Mouse (Mus musculus): ENCODE results near the gene Farp1.
A peak's percentile ranks its signal among the peaks of the same experiment; 100 is the strongest.

- TF ChIP-seq CTCF (IDR thresholded peaks at IDR 0.05; ENCODE audit: borderline replicate concordance, extremely low read depth, insufficient read depth, insufficient read length) (no peak), POLR2A (IDR thresholded peaks at IDR 0.05; ENCODE audit: borderline replicate concordance, extremely low read depth, insufficient read depth, insufficient read length, poor library complexity, severe bottlenecking) (peak; percentile 17; the same call in 1 of the 2 replicates)
Observed at GRCm38 (mm10) chr14:121035663-121036473, 868 bp downstream of the Farp1 start.
